Mouse (Mus musculus) ES-E14 (cell line): ENCODE measurements around the gene Scn3b.

ENCODE experiments used
- CHD2 ChIP-seq: IDR thresholded peaks from 2 replicates; pipeline ENCODE4 v1.6.1; 2014; ENCODE audit warnings: mild to moderate bottlenecking, low read depth, low read length, inconsistent platforms
- ZNF384 ChIP-seq: IDR thresholded peaks from 2 replicates; pipeline ENCODE4 v1.6.1; 2012; ENCODE audit warnings: low read depth, low read length, inconsistent platforms

DNA sequence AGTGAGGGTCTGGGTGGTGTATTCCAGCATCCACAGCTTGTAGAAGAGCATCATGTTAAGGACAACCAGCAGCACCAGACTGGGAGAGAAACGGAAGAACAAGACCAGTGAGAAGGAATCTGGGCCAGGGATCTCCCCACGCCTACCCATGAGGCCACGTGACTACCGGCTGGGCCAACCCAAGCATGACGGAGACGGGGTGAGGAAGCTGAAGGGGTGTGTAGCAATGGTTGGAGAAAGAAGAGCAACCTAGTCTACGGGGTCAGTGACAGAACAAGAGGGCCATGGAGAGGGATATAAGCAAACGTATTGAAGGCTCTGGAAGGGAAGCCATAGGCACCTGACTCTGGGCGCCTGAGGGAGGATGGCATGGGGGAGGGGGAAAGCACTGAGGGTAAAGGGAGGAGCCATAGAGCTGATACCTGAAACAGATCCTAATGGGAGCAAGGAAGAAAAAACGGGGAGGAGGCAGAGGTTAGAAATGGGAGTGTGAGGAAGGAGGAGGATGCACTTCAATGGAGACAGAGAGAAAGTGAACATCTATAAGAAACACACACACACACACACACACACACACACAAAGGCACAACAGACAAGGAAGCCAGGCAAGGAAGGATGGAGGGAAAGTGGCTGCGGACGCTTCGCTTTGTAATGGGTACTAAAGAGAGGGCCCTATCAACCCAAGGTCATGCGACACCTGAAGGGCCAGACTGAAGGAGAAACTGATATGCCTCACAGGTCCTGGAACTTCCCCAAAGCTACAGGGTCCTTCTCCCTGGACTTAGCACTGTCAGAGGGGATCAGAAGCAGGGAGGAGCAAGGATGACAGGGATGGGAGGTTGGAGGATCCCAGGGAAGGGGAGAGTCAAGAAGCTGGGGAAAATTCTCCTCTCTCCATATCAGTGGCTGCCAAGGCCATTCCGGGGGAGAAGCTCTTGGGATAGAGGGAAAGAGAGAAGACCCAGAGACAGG lies 31.3 kb downstream of the Scn3b start:
- no peak for TF ChIP-seq ZNF384
- no peak for TF ChIP-seq CHD2
